Mouse (Mus musculus): ENCODE data around the gene Abcg5. TPM values are rescaled to one million over a fixed set of nuclear protein-coding genes. Genes with fewer than 3 reads are reported as not detected.

Gene Abcg5
- total and polyA plus RNA-seq, 3 experiments: not detected

- TF ChIP-seq POLR2A (IDR thresholded peaks at IDR 0.05; ENCODE audit: insufficient read depth, low read depth, low read length) (no peak), CTCF (IDR thresholded peaks at IDR 0.05) (peak; percentile 69), EP300 (IDR thresholded peaks at IDR 0.05; ENCODE audit: insufficient read depth, low read depth, low read length) (no peak)
- no peak for DNase-seq
- H3K27me3 ChIP-seq (ENCODE audit: control insufficient read depth, insufficient read depth, low read length): no peaks in the 10 kb centered on the region
- no peaks in the 10 kb centered on the region for H3K79me2 ChIP-seq (replicated peaks; ENCODE audit: control insufficient read depth, insufficient read depth, low read length)
- no peak overlapping the region for H3K9ac ChIP-seq (ENCODE audit: low read depth, low read length)
- 61% methylated on average over 3 of the region's 3 CpGs for WGBS
- peaks cover 8% of the 10 kb centered on the region for H3K4me1 ChIP-seq (ENCODE audit: control insufficient read depth, insufficient read depth, low read length)
- H3K4me3 ChIP-seq: no peak overlapping the region
- intact Hi-C loops (cut with DNase I): no loop called here
- H3K27ac ChIP-seq: no peak overlapping the region
- H3K36me3 ChIP-seq (ENCODE audit: control insufficient read depth, insufficient read depth, low read length): no peaks in the 10 kb centered on the region
These were observed 40.9 kb downstream of the Abcg5 start for GRCm38 (mm10) chr17:84641893-84642292.

- TF ChIP-seq CTCF (IDR thresholded peaks at IDR 0.05): no peak
- TF ChIP-seq POLR2A (IDR thresholded peaks at IDR 0.05; ENCODE audit: insufficient read depth, low read depth, low read length): no peak
- no peak for TF ChIP-seq EP300 (IDR thresholded peaks at IDR 0.05; ENCODE audit: insufficient read depth, low read depth, low read length)
These were observed 42.9 kb downstream of the Abcg5 start for GRCm38 (mm10) chr17:84639796-84640378.

GRCm38 (mm10) chr17:84637971-84638370, 44.8 kb downstream of the Abcg5 start:
- H3K36me3 ChIP-seq (ENCODE audit: control insufficient read depth, insufficient read depth, low read length): no peaks in the 10 kb centered on the region
- no peak overlapping the region for H3K9ac ChIP-seq (ENCODE audit: low read depth, low read length)
- H3K4me1 ChIP-seq (ENCODE audit: control insufficient read depth, insufficient read depth, low read length): peaks cover 5% of the 10 kb centered on the region
- H3K27ac ChIP-seq: no peak overlapping the region
- WGBS: 90% methylated on average over 6 of the region's 6 CpGs
- intact Hi-C loops (cut with DNase I): no loop called here
- no peak for DNase-seq
- H3K27me3 ChIP-seq (ENCODE audit: control insufficient read depth, insufficient read depth, low read length): no peaks in the 10 kb centered on the region
- TF ChIP-seq POLR2A (IDR thresholded peaks at IDR 0.05; ENCODE audit: insufficient read depth, low read depth, low read length): no peak
- no peak for TF ChIP-seq CTCF (IDR thresholded peaks at IDR 0.05)
- no peak for TF ChIP-seq EP300 (IDR thresholded peaks at IDR 0.05; ENCODE audit: insufficient read depth, low read depth, low read length)
- no peak overlapping the region for H3K4me3 ChIP-seq
- H3K79me2 ChIP-seq (replicated peaks; ENCODE audit: control insufficient read depth, insufficient read depth, low read length): no peaks in the 10 kb centered on the region

More at GRCm38 (mm10) chr17:84639796-84640378, 42.9 kb downstream of the Abcg5 start:
- no peak overlapping the region for H3K9ac ChIP-seq (ENCODE audit: low read depth, low read length)
- no peaks in the 10 kb centered on the region for H3K36me3 ChIP-seq (ENCODE audit: control insufficient read depth, insufficient read depth, low read length)
- no peaks in the 10 kb centered on the region for H3K79me2 ChIP-seq (replicated peaks; ENCODE audit: control insufficient read depth, insufficient read depth, low read length)
- H3K27ac ChIP-seq: no peak overlapping the region
- no peak overlapping the region for H3K4me3 ChIP-seq
- peaks cover 5% of the 10 kb centered on the region for H3K4me1 ChIP-seq (ENCODE audit: control insufficient read depth, insufficient read depth, low read length)
- WGBS: 61% methylated on average over 10 of the region's 10 CpGs
- intact Hi-C loops (cut with DNase I): no loop called here
- no peak for DNase-seq
- H3K27me3 ChIP-seq (ENCODE audit: control insufficient read depth, insufficient read depth, low read length): no peaks in the 10 kb centered on the region

- no peaks in the 10 kb centered on the region for H3K36me3 ChIP-seq (ENCODE audit: control insufficient read depth, insufficient read depth, low read length)
- H3K9ac ChIP-seq (ENCODE audit: low read depth, low read length): no peak overlapping the region
- WGBS: 67% methylated on average over 8 of the region's 8 CpGs
- intact Hi-C loops (cut with DNase I): no loop called here
- TF ChIP-seq EP300 (IDR thresholded peaks at IDR 0.05; ENCODE audit: insufficient read depth, low read depth, low read length): no peak
- no peak overlapping the region for H3K4me3 ChIP-seq
- no peaks in the 10 kb centered on the region for H3K79me2 ChIP-seq (replicated peaks; ENCODE audit: control insufficient read depth, insufficient read depth, low read length)
- DNase-seq: no peak
- H3K27me3 ChIP-seq (ENCODE audit: control insufficient read depth, insufficient read depth, low read length): no peaks in the 10 kb centered on the region
- H3K27ac ChIP-seq: no peak overlapping the region
- peaks cover 5% of the 10 kb centered on the region for H3K4me1 ChIP-seq (ENCODE audit: control insufficient read depth, insufficient read depth, low read length)
These were observed 46.5 kb downstream of the Abcg5 start for GRCm38 (mm10) chr17:84636328-84636727.

- intact Hi-C loops (cut with DNase I): no loop called here
- DNase-seq: no peak
- TF ChIP-seq CTCF (IDR thresholded peaks at IDR 0.05) (no peak), EP300 (IDR thresholded peaks at IDR 0.05; ENCODE audit: insufficient read depth, low read depth, low read length) (no peak)
- no peaks in the 10 kb centered on the region for H3K4me1 ChIP-seq (ENCODE audit: control insufficient read depth, insufficient read depth, low read length)
- H3K79me2 ChIP-seq (replicated peaks; ENCODE audit: control insufficient read depth, insufficient read depth, low read length): no peaks in the 10 kb centered on the region
- no peaks in the 10 kb centered on the region for H3K36me3 ChIP-seq (ENCODE audit: control insufficient read depth, insufficient read depth, low read length)
- no peak overlapping the region for H3K27ac ChIP-seq
- H3K4me3 ChIP-seq: no peak overlapping the region
- no peaks in the 10 kb centered on the region for H3K27me3 ChIP-seq (ENCODE audit: control insufficient read depth, insufficient read depth, low read length)
- no peak overlapping the region for H3K9ac ChIP-seq (ENCODE audit: low read depth, low read length)
- 68% methylated on average over 13 of the region's 13 CpGs for whole genome bisulfite sequencing
These were observed 49.4 kb downstream of the Abcg5 start for GRCm38 (mm10) chr17:84633443-84633842.

GRCm38 (mm10) chr17:84631836-84632235, 51.0 kb downstream of the Abcg5 start:
- Histone ChIP-seq H3K27ac (no peak overlapping the region), H3K27me3 (ENCODE audit: control insufficient read depth, insufficient read depth, low read length) (no peaks in the 10 kb centered on the region), H3K4me3 (no peak overlapping the region), H3K9ac (ENCODE audit: low read depth, low read length) (no peak overlapping the region), H3K4me1 (ENCODE audit: control insufficient read depth, insufficient read depth, low read length) (no peaks in the 10 kb centered on the region), H3K79me2 (replicated peaks; ENCODE audit: control insufficient read depth, insufficient read depth, low read length) (no peaks in the 10 kb centered on the region), H3K36me3 (ENCODE audit: control insufficient read depth, insufficient read depth, low read length) (no peaks in the 10 kb centered on the region)
- 91% methylated on average over 6 of the region's 6 CpGs for whole genome bisulfite sequencing
- TF ChIP-seq POLR2A (IDR thresholded peaks at IDR 0.05; ENCODE audit: insufficient read depth, low read depth, low read length) (no peak), EP300 (IDR thresholded peaks at IDR 0.05; ENCODE audit: insufficient read depth, low read depth, low read length) (no peak), CTCF (IDR thresholded peaks at IDR 0.05) (no peak)
- intact Hi-C loops (cut with DNase I): no loop called here
- DNase-seq: no peak
